Mouse (Mus musculus) ovary, adult 2 months (tissue): ENCODE measurements around the gene Casp8ap2. TPM values are rescaled to one million over a fixed set of nuclear protein-coding genes. Genes with fewer than 3 reads are reported as not detected.

Experiments
- polyA plus RNA-seq: library from polyadenylated mRNA; depleted of rRNA; stranded (reverse); fragments of >200 nt; gene quantifications from 2 replicates; pipeline ENCODE4 v1.2.3, GENCODE M21; 2012; rRNA removed

Gene Casp8ap2
- polyA plus RNA-seq = 0.77 and 1.2 TPM in 2 replicates

GRCm38 (mm10) chr4:32615034-32615881 lies at the start of gene Casp8ap2:
TSS of gene Casp8ap2 (plus strand) at chr4:32615451.

GRCm38 (mm10) chr4:32602660-32603059 lies 12.6 kb upstream of the Casp8ap2 start, which contains the start of gene Gja10:
TSS of gene Gja10 (minus strand) at chr4:32602760.

GRCm38 (mm10) chr4:32656918-32657662 lies 41.8 kb downstream of the Casp8ap2 start, which contains the start of gene Mdn1:
TSS of gene Mdn1 (plus strand) at chr4:32657119.

Other genes starting within 250 kb of the Casp8ap2 start
- gene Gja10, start 12.7 kb upstream of the Casp8ap2 start, polyA plus RNA-seq = not detected in 2 replicates
- gene Mdn1, start 41.7 kb downstream of the Casp8ap2 start, polyA plus RNA-seq = 7.3 and 8.0 TPM in 2 replicates
- 2.8 and 9.0 TPM in 2 replicates for gene Lyrm2, start 184.8 kb downstream of the Casp8ap2 start, polyA plus RNA-seq